Mouse (Mus musculus) liver, embryonic 14.5 days (tissue): ENCODE results near the gene Adgrb2.

ENCODE experiments used
- CTCF ChIP-seq: IDR thresholded peaks from 2 replicates; pipeline ENCODE4 v1.5.1; 2016; ENCODE audit warnings: antibody characterized with exemption, low read depth, control low read depth
- EP300 ChIP-seq: IDR thresholded peaks from 2 replicates; pipeline ENCODE4 v1.6.1; 2016; ENCODE audit warnings: antibody characterized with exemption, low read depth

GRCm38 (mm10) chr4:130070523-130070922 lies 85.9 kb downstream of the Adgrb2 start:
- TF ChIP-seq CTCF (no peak), EP300 (no peak)
